In genomic region chr2:132815608-132816314, GRCm38 (mm10) we compare ENCODE assay signal across 7 mouse cellular contexts. TPM values are rescaled to one million over a fixed set of nuclear protein-coding genes. Genes with fewer than 3 reads are reported as not detected.
DNase-seq lines count a peak whose midpoint lies in the region; ATAC-seq lines count a peak whose summit lies in the region.

Gene Trmt6, minus strand, starts transcription at chr2:132816055.
Gene Mcm8, plus strand, starts transcription at chr2:132816141.

- ATAC-seq in intestine, embryonic 16.5 days = peak; percentile 100
- ATAC-seq in midbrain, embryonic 11.5 days (ENCODE audit: low FRiP score) = peak; percentile 100

- peak within 1 kb of the TSS; percentile 79 for H3K27ac ChIP-seq in intestine, embryonic 16.5 days (ENCODE audit: low read length)
- H3K27ac ChIP-seq in midbrain, embryonic 11.5 days (ENCODE audit: low read depth, low read length) = peak within 1 kb of the TSS; percentile 63

- no peaks in the 10 kb centered on the region for H3K9me3 ChIP-seq in intestine, embryonic 16.5 days (ENCODE audit: control insufficient read depth, low read length)
- H3K9me3 ChIP-seq in midbrain, embryonic 11.5 days (ENCODE audit: control insufficient read depth, low read length) = no peaks in the 10 kb centered on the region

- H3K4me3 ChIP-seq in intestine, embryonic 16.5 days (ENCODE audit: low read length) = peak within 1 kb of the TSS; percentile 75
- peak within 1 kb of the TSS; percentile 81 for H3K4me3 ChIP-seq in midbrain, embryonic 11.5 days (ENCODE audit: low read depth, low read length)

- DNase-seq in adrenal gland, adult 8-10 months = peak; percentile 89
- DNase-seq in embryo, embryonic 9.5 days (ENCODE audit: extremely low spot score) = peak; percentile 89
- DNase-seq in gastrocnemius, postnatal 4 days (ENCODE audit: low spot score in 2 of 2) = peak; percentile 78 to 91
- peak; percentile 88 to 89 for DNase-seq in left cerebral cortex, postnatal 36 days (ENCODE audit: low spot score in 2 of 2)
- DNase-seq in midbrain, embryonic 11.5 days (ENCODE audit: low spot score, missing footprints) = peak; percentile 98
- peak; percentile 93 for DNase-seq in skeletal muscle tissue, adult 2 months (ENCODE audit: low read depth, low spot score)

- H3K4me1 ChIP-seq in intestine, embryonic 16.5 days (ENCODE audit: control insufficient read depth, insufficient read depth, low read length) = peaks cover 12% of the 10 kb centered on the region
- H3K4me1 ChIP-seq in midbrain, embryonic 11.5 days (ENCODE audit: control insufficient read depth, insufficient read depth, low read length) = peaks cover 7% of the 10 kb centered on the region

- under 1% methylated on average over 59 of the region's 59 CpGs for WGBS in intestine, embryonic 16.5 days
- under 1% methylated on average over 59 of the region's 59 CpGs for WGBS in midbrain, embryonic 11.5 days

- no peaks in the 10 kb centered on the region for H3K36me3 ChIP-seq in intestine, embryonic 16.5 days (ENCODE audit: control insufficient read depth, insufficient read depth, low read length)
- H3K36me3 ChIP-seq in midbrain, embryonic 11.5 days (ENCODE audit: control insufficient read depth, insufficient read depth, low read length) = no peaks in the 10 kb centered on the region; the same call in 1 of the 2 replicates

- H3K27me3 ChIP-seq in intestine, embryonic 16.5 days (replicated peaks; ENCODE audit: control insufficient read depth, insufficient read depth, low read length) = no peaks in the 10 kb centered on the region
- no peaks in the 10 kb centered on the region for H3K27me3 ChIP-seq in midbrain, embryonic 11.5 days (ENCODE audit: control insufficient read depth, insufficient read depth, low read length)

- H3K4me2 ChIP-seq in intestine, embryonic 16.5 days (ENCODE audit: low read depth, low read length) = peak within 1 kb of the TSS; percentile 75
- H3K4me2 ChIP-seq in midbrain, embryonic 11.5 days = peak within 1 kb of the TSS; percentile 85

- peak within 1 kb of the TSS; percentile 83 for H3K9ac ChIP-seq in intestine, embryonic 16.5 days (ENCODE audit: low read depth, low read length)
- H3K9ac ChIP-seq in midbrain, embryonic 11.5 days (ENCODE audit: low read length) = peak within 1 kb of the TSS; percentile 73

- intact Hi-C loops in left cerebral cortex, postnatal 36 days (cut with DNase I) = loop anchor here (10.0 kb wide), 1 partner anchor 301 kb away; no protein-coding TSS in a partner anchor

RNA-seq across cellular contexts. Expression of gene Trmt6, which starts in this region (rescaled TPM):
- total RNA-seq in adrenal gland, adult 8-10 months (2022) = 10 to 100 TPM; 21.8 to 30.5 (median 28.1) TPM
- 10 to 100 TPM; 11.6 to 14.1 TPM for total RNA-seq in gastrocnemius, postnatal 4 days (2021)
- 23.2 and 25.2 TPM in 2 replicates for polyA plus RNA-seq in intestine, embryonic 16.5 days (2015; fragmentation: Nextera tagmentation; extraction: Ambion mirVana)
- total RNA-seq in left cerebral cortex, postnatal 36 days (2021) = 10 to 100 TPM; 27.1 to 31.8 TPM
- 31.8 and 32.9 TPM in 2 replicates for polyA plus RNA-seq in midbrain, embryonic 11.5 days (2014; fragmentation: Nextera tagmentation; extraction: Ambion mirVana)

RNA-seq across cellular contexts. Expression of gene Mcm8, which starts in this region (rescaled TPM):
- total RNA-seq in adrenal gland, adult 8-10 months (2022) = 1 to 10 TPM; 3.5 to 4.1 (median 3.9) TPM
- total RNA-seq in gastrocnemius, postnatal 4 days (2021) = 1 to 10 TPM; 3.6 to 3.7 TPM
- 10.5 and 10.6 TPM in 2 replicates for polyA plus RNA-seq in intestine, embryonic 16.5 days (2015; fragmentation: Nextera tagmentation; extraction: Ambion mirVana)
- 1 to 10 TPM; 4.7 to 5.2 TPM for total RNA-seq in left cerebral cortex, postnatal 36 days (2021)
- polyA plus RNA-seq in midbrain, embryonic 11.5 days (2014; fragmentation: Nextera tagmentation; extraction: Ambion mirVana) = 23.1 and 23.7 TPM in 2 replicates

Comparison
In these comparisons a context has a peak if more than half of its experiments do, and no peak if none do; other contexts are left out.
1. Peak in every context shown above with its lines: DNase-seq, ATAC-seq, H3K4me3 ChIP-seq and H3K27ac ChIP-seq.